Mouse (Mus musculus): ENCODE measurements around the gene Dnajc3. TPM values are rescaled to one million over a fixed set of nuclear protein-coding genes. Genes with fewer than 3 reads are reported as not detected.

Dnajc3 gene
- total RNA-seq, 2 experiments from 2014 or later = 41.0 to 42.9 TPM

Other genes starting within 250 kb of the Dnajc3 start
- 1 to 10 TPM; 7.1 to 8.2 TPM for gene Abcc4, start 231.8 kb upstream of the Dnajc3 start, total RNA-seq (2021)
- gene Cldn10, start 150.1 kb upstream of the Dnajc3 start, total RNA-seq (2021) = 10 to 100 TPM; 32.6 to 39.8 TPM
- 100 to 1,000 TPM; 119 to 125 TPM for gene Dzip1, start 12.5 kb upstream of the Dnajc3 start, total RNA-seq (2021)
- 10 to 100 TPM; 24.3 to 25.7 TPM for gene Uggt2, start 161.5 kb downstream of the Dnajc3 start, total RNA-seq (2021)
- 10 to 100 TPM; 58.6 to 59.6 TPM for gene Hs6st3, start 200.4 kb downstream of the Dnajc3 start, total RNA-seq (2021)

Measured in layer of hippocampus, adult 18-20 months (tissue).